Mouse (Mus musculus) megakaryocyte-erythroid progenitor cell, adult 5-6 weeks (primary cell): ENCODE data around the gene Siah3. TPM values are rescaled to one million over a fixed set of nuclear protein-coding genes. Genes with fewer than 3 reads are reported as not detected.
A peak's percentile ranks its signal among the peaks of the same experiment; 100 is the strongest.
"Not testable (repeated sequence)": the region's sequence is repeated elsewhere in the genome, so short reads cannot be mapped to it uniquely, and the experiment has no call there.

Source experiments
- ATAC-seq: replicated peaks from 2 replicates; pipeline ENCODE4 v1.8.0; 2016; ENCODE audit warnings: mild to moderate bottlenecking, inconsistent platforms; ENCODE audit not compliant: severe bottlenecking, poor library complexity, low FRiP score, low TSS enrichment
- total RNA-seq, 2 experiments: library from RNA; stranded (forward) in 1 of 2; stranded (reverse) in 1 of 2; fragments of 200-1000, 215-1000 nt in 1 of 2; fragments of >200 nt in 1 of 2; fragmentation: Nextera tagmentation in 1 of 2; gene quantifications; 2 replicates each; pipeline ENCODE4 v1.2.3; 2014 to 2017

Siah3 gene
- total RNA-seq (2014; fragmentation: Nextera tagmentation) (not detected in 2 replicates), total RNA-seq (2017) (0.11 TPM in 1 of 2 replicates, not detected in the other)

DNA sequence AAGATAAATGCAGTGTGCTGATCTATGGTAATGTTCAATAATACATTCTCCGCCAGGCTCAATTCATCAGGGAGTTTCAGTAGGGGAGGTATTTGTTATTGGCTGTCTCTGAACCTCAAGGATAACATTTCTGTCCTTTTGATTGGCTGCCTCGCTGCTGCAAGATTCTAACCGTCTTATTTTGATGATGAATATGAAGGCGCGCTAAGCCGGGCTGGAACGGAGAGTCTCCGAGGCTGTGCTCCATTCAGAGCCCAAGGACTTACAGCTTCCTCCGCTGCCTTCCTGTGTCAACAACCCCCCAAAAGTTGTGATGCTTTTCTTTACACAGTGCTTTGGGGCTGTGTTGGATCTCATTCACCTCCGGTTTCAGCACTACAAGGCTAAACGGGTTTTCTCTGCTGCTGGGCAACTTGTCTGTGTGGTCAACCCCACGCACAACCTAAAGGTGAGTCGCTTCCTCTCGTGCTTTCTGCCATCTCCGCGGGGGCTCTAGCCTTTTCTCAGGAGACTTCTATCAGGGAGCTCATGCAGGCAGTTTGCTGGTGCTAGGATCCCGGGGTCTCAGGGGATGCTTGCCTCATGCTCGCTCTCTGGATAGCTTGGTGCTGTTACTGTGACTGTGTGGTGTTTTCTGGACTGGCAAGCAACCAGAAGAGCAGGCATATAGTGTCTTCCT lies at the start of gene Siah3:
Gene Siah3, plus strand, starts transcription at position 240 of the 679 bp plus-strand sequence.
- ATAC-seq: 0 out of 2 replicates have a peak, but pooled peaks have one; percentile 20

DNA sequence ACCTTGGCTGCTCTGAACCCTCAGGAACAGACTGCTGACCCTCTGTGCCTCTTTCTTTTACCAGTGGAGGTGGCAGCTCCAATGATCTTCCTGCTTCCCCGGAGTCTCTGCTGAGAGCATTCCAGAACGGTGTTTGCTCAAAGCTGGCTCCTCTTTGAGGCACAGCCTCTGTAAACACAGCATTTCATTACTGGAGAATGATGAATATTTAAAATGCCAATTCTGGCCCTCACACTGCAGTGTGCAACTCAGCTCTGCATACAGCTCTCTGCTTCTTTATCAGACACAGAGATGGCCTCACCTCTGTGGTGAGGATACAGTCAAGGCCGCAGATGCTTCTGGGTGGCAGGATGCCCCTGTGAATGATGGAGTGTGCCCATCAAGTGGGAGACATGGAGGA lies 46.0 kb upstream of the Siah3 start:
- ATAC-seq: no peak

DNA sequence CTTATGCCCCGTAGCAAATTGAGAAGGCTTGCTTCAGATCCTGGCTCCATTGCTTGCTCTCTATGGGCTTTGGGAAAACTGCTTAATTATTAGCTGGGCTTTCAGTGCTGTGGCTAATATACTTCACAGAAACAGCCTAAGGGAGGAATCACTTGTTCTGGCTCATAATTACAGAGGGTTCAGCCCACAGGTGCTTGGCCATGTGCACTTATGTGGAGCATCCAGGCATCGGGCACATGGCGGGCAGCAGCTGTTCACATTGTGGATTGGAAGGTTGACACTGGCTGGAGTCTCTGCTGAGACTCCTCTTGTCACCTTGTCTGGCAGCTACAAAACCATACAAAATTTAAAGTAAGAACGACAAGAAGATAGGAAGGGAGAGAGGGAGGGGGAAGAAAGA lies 45.4 kb upstream of the Siah3 start:
- no peak for ATAC-seq

DNA sequence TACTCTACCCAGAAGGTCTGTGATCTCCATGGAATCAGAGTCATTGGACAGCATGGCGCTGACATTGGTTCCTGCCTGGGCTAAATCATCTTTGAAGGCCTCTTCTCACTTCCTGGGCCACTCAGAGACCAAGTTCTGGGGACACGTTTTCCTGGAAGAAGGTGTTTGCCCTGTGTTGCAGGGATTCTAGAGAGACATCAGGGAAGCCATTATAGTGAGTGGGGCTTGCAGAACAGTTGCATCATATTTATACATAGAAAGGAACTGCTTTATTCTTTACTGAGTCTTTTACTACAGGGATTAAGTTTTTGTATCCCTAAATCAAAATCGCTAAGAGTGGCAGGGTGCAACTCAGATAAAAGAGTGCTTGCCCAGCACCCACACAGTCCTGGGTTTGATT lies 37.1 kb upstream of the Siah3 start:
- no peak for ATAC-seq

DNA sequence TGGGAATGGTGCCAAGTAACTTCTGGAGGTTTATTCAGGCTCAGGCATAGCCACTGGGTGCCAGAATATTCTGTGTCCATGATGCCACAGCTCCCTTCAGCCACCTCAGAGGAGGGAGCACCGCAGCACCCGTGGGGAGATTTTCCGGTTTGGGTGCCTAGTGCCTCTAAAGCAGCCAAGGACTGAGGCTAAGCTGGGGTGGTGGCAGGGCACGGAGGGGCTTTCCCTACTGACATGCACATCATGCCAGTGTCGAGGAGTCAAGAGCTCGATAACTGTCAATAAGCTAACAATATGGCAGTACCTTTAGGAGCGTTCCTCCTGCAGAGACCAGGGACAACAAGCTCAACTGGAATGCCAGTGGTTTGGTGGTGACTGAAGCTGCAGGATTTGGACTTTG lies 35.9 kb upstream of the Siah3 start:
- no peak for ATAC-seq

DNA sequence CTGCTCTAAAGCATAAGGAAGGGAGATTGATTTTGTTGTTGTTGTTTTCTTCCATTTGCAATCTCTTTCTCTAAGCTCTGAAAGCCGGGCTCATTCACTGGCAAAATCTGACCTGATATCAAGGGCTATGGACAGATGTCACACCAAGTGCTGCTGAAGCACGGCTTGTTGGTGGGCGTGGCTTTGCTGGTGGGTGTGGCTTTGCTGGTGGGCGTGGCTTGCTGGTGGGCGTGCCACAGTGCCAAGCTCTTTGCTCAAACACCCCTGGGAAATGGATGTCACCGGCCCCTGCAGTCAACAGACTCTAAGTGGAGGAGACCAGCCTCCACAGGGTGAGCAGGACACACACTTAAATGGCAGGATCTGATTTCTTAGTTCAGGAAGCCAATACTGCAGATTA lies 35.0 kb upstream of the Siah3 start:
- 0 out of 2 replicates have a peak, but pooled peaks have one; percentile 44 for ATAC-seq

DNA sequence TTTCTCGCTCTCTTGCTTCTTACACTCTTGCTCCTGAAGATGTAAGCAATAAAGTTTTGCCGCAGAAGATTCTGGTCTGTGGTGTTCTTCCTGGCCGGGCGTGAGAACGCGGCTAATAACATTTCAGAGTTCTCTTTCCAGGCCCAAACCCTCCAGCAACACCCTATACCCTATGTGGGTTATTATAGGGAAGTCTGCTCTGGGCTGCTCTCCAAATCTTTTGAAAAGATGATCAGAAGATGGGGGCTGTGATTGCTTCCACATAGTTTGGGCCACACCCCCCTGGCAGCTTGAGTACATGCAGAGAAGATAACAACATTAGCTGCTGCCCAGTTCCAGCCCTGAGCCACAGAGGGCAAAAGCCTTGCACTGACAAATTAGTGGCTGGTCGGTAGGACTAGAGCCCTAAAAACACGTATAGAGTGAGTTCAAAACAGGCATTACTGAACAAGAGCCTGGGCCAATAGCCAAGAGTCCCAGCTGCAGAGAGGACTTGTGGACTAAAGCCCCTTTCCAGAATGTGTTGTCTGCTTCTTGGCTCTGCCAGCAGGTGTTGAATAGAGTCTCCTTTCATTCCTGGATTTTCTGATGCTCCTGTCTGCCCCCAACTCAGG lies 24.5 kb upstream of the Siah3 start:
- ATAC-seq: no peak

DNA sequence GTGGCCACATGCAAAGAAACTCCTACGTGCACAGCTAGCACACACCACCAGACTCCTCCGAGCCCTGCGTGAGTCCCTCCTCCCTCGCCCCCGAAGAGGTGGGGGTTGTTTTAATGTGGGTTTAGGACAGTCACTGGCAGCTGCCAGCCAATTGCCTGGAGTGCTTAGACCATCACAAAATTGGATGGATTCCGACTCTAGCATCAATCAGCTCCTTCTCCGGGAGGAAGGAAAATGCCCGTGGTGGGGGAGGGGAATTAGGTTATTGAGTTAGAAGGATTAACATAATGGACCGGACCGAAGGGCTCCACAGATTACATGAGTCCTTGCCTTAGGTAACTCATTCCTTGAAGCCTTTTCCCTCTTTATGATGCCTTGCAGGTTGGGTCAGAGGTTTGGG lies 22.9 kb upstream of the Siah3 start:
- no peak for ATAC-seq

DNA sequence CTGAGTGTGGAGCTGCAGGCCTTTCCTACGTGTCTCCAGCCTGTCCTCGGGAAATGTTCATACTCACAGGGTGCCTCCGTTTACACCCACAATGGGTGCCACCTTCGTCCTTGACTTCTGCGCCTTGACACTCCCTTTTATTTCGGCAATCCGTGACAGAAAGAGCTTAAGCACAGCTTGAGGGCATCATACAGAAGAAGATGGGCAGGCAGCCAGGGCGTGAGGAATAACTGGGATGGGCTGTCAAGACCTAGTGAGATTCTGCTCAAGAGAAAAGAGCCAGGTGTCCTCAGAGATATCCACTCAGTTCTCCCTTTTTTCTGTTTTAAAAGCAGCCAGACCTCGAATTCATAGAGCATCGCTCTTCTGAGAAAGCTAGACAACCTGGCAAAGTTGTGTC lies 21.2 kb upstream of the Siah3 start:
- ATAC-seq: no peak

DNA sequence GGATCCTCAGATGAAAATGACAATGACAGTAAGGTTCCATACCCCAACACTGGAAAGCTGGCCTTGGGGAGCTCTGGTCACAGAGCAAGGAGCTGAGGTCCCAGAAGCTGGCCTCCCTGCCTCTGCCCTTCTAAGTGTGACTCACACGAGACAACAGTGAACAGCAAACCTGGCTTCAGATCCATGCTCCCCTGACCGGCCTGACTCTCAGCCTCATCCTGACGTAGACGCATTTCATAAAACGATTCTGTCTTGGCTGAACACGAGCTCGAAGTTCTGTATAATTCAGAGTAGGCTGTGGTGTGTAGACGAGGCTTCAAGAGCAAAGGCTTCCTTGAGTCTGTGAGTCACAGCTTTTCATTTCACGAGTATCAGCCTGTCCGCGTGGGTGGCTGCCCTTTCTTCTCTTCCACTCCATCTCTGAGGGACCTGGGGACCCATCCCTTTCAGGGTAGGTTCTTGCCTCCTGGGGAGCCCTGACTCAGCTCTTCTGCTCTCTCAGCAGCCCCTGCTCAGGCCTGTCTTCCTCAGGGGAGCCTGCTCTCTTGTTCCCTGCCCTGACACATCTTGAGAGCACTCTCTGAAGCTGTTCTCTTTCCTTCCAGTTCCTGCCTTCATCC lies 11.2 kb upstream of the Siah3 start:
- ATAC-seq: no peak

DNA sequence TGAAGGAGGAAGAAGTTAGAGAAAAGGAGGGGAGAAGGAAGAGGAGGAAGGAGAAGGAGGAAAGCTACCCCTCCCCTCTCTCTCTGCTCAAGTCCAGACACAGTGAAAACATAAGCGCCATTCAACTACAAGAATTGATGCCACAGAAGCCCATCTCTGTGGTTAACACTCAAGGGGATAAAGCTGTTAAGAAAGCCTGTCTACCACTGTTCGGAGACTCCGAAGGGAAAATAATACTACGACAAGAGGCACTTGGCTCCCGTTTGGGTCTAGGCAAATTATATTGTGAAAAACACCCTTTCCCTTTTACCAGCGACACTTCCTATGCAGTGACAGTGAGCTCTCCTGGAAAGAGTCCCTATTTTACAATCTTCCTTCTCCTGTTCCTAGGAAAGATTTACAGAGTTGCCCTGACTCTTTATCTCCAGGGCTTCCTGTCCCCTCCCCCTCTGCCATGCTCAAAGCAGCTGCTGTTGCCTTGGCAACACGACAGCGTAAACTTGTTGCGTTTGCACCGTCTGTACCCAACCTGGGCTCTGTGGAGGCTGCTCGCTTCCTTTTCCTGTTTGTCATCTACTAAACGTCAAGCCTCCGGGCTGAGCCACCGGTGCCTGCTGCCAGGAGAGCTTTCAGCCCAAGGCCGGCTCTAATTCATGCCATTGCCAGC lies 10.4 kb upstream of the Siah3 start:
- ATAC-seq: peak; percentile 91

DNA sequence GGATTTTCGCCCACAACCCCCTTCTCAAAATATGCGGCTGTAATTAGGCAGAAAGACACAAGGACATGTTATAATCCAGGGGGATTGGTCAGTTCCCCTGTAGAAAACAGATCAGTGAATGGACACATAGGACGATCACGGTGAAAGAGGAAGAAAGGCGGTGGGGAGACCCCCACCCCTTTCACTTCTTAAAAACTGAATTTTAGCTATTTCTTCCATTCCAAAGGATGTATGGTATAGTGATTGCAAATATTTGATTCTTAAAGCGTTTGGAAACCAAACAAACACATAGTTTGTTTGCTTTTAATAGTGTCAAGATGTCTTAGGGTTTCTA lies 9.9 kb upstream of the Siah3 start:
- ATAC-seq: no peak

DNA sequence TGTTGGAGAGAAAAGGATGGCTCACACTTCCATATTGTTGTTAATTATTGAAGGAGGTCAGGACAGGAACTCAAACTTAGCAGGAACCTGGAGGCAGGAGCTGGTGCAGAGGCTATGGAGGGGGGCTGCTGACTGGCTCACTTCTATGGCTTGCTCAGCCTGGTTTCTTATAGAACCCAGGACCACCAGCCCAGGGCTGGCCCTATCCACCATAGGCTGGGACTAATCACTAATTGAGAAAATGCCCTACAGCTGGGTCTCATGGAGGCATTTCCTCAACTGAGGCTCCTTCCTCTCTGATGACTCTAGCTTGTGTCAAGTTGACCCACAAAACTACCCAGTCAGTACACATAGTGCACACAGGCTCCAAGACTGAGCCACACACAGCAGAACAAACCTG lies 9.5 kb upstream of the Siah3 start:
- not testable (repeated sequence) for ATAC-seq

DNA sequence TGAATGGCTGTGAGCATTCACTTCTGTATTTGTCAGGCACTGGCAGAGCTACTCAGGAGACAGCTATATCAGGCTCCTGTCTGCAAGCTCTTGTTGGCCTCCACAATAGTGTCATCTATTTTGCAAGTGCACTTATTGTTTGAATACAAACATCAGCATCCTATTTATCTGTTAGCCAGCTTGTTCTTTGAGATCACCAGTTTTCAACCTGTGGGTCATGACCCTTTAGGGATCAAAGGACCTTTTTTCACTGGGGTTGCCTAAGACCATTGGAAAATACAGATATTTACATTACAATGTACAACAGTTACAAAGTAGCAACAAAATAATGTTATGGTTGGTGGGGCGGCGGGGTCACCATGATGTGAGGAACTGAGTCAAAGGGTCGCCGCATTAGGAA lies 1.9 kb upstream of the Siah3 start:
- no peak for ATAC-seq

DNA sequence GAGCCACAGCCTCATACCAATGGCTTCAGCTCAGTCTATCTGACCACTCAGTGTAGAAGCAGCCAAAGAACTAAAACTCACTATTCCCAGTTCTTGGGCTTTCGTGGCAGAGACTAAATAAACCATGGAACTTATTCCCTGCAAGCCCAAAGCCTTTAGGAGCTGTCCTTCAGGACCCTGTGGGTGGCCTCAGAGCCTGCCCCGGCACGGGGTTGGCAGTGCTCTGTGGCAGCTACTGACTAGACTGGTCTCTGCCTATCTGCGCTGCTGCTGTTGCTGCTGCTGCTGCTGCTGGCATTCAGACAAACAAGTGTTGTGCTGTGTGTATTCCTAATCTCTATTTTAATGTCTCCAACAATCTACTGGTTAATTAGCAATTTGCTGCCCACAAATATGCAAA lies 1.1 kb upstream of the Siah3 start:
- peak; percentile 64; the same call in 1 of the 2 replicates for ATAC-seq

DNA sequence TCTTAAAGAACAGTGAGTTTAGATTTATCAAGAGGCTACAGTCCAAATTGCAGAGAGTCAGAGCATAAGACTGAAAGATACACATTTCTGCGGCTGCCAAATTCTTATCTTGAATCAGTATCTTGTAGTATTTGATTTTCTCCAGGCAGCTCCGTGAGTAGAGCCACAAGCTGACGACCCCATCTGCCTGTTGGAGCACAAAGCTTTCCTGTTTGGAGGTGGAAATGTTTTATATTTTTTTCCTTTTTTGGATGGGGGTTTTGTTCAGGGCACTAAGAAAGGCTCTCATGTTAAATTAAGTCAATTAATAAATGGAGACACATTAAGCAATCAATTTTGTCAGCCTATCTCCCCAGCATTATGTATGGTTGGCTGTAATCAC lies 430 bp upstream of the Siah3 start:
- no peak for ATAC-seq

DNA sequence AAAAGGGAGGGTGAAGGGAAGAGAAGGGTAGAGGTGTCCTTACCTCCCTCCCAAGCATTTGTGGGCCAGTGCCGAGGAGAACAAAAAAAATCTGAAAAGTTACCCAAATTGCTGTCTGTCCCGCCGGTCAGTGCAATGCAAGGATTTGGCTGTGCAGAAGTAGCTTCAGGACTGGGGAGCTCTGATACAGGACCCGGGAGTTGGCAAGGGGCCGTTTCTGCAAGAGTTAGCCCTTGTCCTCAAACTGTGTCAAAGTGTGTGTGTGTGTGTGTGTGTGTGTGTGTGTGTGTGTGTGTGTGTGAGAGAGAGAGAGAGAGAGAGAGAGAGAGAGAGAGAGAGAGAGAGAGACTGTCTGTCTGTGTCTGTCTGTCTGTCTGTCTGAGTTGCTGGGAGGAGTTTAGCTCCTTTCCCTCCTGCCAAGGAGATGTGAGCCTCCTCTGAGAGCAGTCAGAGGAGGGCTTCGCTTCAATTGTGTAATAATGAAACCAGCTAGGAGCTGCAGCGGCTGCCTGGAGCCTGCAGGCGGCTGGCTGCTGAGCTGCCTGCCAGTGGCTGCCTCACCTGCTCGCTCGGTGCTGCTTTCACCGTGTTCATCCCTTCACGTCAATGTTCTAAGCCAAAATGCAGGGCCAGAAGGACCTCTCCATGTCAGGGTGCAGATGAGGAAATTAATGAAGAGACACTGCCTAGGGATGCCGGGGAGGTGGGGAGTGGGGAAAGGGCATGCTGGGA lies 873 bp downstream of the Siah3 start:
- peak; percentile 42 for ATAC-seq

DNA sequence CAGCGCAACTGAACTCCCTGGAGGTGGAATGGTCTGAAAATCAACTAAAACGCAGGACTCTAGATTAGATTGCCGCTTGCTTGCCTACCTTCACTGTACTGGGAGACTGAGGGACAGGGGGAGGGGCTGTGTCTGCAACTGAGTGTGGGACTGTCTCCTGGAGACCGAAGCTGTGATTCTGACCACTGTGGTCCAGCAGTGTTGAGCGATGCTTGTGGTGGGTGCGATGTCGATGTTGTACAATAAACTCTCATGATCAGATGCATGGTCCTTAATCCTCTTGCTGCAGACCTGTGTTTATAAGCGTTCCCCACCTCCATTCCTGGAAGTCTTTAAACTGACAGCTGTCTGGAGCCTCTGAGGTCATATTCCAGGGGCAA lies 1.4 kb downstream of the Siah3 start:
- ATAC-seq: no peak

DNA sequence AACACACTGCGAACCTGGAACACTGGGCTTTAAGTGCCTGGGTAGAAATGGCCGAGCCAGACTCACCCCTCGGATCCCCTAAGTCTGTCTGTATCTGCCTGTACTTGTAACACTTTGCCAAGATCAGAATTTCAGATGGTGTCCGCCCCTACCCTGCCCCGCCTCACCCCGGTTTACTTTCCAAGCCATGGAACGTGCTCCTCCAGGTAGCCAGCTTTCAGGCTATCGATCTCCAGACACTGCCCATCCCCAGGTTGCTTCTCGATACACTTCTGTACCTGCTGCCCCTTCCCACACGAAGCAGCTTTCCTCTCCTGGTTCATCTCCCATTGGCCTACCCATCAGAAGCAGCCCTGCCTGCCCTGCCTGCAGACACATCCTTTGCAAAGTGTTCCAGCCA lies 3.6 kb downstream of the Siah3 start:
- no peak for ATAC-seq

DNA sequence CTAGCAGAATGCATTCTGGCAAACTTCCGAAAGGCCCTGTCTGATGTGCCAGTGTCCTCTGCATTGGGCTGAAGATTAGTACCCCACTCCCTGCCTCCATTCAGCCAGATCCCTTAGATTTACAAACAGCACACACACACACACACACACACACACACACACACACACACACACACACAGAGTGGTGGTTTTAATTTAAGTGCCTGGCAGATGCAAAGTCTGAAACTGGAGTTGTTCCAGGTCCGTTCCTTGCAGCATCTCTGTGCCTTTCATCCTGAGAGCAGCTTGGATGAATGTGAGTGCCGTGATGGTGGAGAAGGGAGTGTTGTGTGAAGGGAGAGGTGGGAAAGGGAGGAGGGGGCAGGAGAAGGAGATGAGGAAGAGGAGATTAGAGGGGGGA lies 4.2 kb downstream of the Siah3 start:
- no peak for ATAC-seq
